Mouse (Mus musculus): Measurements from ENCODE around the gene Gm4952. TPM values are rescaled to one million over a fixed set of nuclear protein-coding genes. Genes with fewer than 3 reads are reported as not detected.

The Gm4952 gene
- total and polyA plus RNA-seq, 3 experiments = 0.17 to 0.26 TPM; not detected in 1

GRCm38 (mm10) chr19:12591908-12592307, 7.9 kb upstream of the Gm4952 start:
- Histone ChIP-seq H3K9ac (ENCODE audit: insufficient read depth, low read depth) (no peak overlapping the region), H3K4me3 (replicated peaks in 1 of 3; ENCODE audit: low read depth in 2 of 3, low read length in 2 of 3, poor library complexity in 1 of 3) (no peak overlapping the region), H3K9me3 (replicated peaks; ENCODE audit: low read length) (no peaks in the 10 kb centered on the region), H3K4me1 (ENCODE audit: control insufficient read depth in 1 of 2, insufficient read depth in 2 of 2) (peaks cover 4 to 23% of the 10 kb centered on the region in 2 experiments), H3K27ac (ENCODE audit: insufficient read depth, low read depth) (no peak overlapping the region), H3K27me3 (replicated peaks) (no peaks in the 10 kb centered on the region), H3K79me2 (replicated peaks; ENCODE audit: control insufficient read depth, extremely low read depth, insufficient read depth, poor library complexity, severe bottlenecking) (peaks cover under 1% of the 10 kb centered on the region; the same call in 1 of the 2 replicates), H3K4me2 (ENCODE audit: insufficient read depth, low read depth, poor library complexity, severe bottlenecking) (no peak overlapping the region), H3K36me3 (replicated peaks in 1 of 2; ENCODE audit: control insufficient read depth in 1 of 2, insufficient read depth in 1 of 2, low read length in 1 of 2) (peaks cover 17 to 50% of the 10 kb centered on the region in 2 experiments)
- DNase-seq (ENCODE audit: extremely low read depth) = peak; percentile 85
- no peak for TF ChIP-seq IRF4 (IDR thresholded peaks at IDR 0.05; ENCODE audit: low read depth, low read length)
- no peak for TF ChIP-seq UBTF (IDR thresholded peaks at IDR 0.05; ENCODE audit: low read depth, low read length)
- peak; percentile 54 to 97 for TF ChIP-seq CTCF (conservative IDR thresholded peaks at IDR 0.05 in 1 of 2, IDR thresholded peaks at IDR 0.05 in 1 of 2; ENCODE audit: low read depth in 2 of 2, low read length in 2 of 2)
- TF ChIP-seq RAD21 (IDR thresholded peaks at IDR 0.05; ENCODE audit: low read depth, low read length) = peak; percentile 95
- TF ChIP-seq MEF2A (IDR thresholded peaks at IDR 0.05; ENCODE audit: borderline replicate concordance, low read depth, low read length) = no peak
- TF ChIP-seq JUND (conservative IDR thresholded peaks at IDR 0.05; ENCODE audit: low read depth, low read length) = no peak
- peak; percentile 95 for TF ChIP-seq SMC3 (IDR thresholded peaks at IDR 0.05; ENCODE audit: low read depth, low read length)
- 0 out of 2 replicates have a peak, but pooled peaks have one; percentile 1 for TF ChIP-seq POLR2A (IDR thresholded peaks at IDR 0.05; ENCODE audit: low read depth, low read length)
- TF ChIP-seq USF1 (IDR thresholded peaks at IDR 0.05; ENCODE audit: low read depth, low read length) = no peak
- TF ChIP-seq NELFE (IDR thresholded peaks at IDR 0.05; ENCODE audit: low read depth, low read length) = no peak
- no peak for TF ChIP-seq POLR2AphosphoS2 (IDR thresholded peaks at IDR 0.05; ENCODE audit: low read depth, low read length)
- no peak for TF ChIP-seq RCOR1 (conservative IDR thresholded peaks at IDR 0.05; ENCODE audit: low read depth, low read length)
- no peak for TF ChIP-seq JUN (IDR thresholded peaks at IDR 0.05; ENCODE audit: insufficient read depth, low read depth, low read length)
- TF ChIP-seq GABPA (IDR thresholded peaks at IDR 0.05; ENCODE audit: insufficient replicate concordance, low read depth, low read length) = no peak
- no peak for TF ChIP-seq ELF1 (IDR thresholded peaks at IDR 0.05; ENCODE audit: low read depth, low read length)
- TF ChIP-seq USF2 (conservative IDR thresholded peaks at IDR 0.05; ENCODE audit: low read depth, low read length) = no peak
- peak; percentile 50; the same call in 1 of the 2 replicates for TF ChIP-seq ZC3H11A (IDR thresholded peaks at IDR 0.05; ENCODE audit: low read depth, low read length)
- no peak for TF ChIP-seq ETS1 (conservative IDR thresholded peaks at IDR 0.05; ENCODE audit: low read depth, low read length)
- no peak for TF ChIP-seq MAX (IDR thresholded peaks at IDR 0.05; ENCODE audit: low read length)
- in situ Hi-C loops (cut with MboI; ENCODE audit: low pct_ligation_motif_present, low pct_unique_long_range_greater_than_20kb, low sequenced_read_pairs) (loop anchor here (5.0 kb wide), 1 partner anchor 60 kb away; no protein-coding TSS in a partner anchor), dilution Hi-C loops (cut with MboI; ENCODE audit: extremely low pct_ligation_motif_present, extremely low pct_unique_long_range_greater_than_20kb, low sequenced_read_pairs) (no loop called here)

GRCm38 (mm10) chr19:12595135-12595529, 4.6 kb upstream of the Gm4952 start:
- peaks cover 4 to 23% of the 10 kb centered on the region in 2 experiments for H3K4me1 ChIP-seq (ENCODE audit: control insufficient read depth in 1 of 2, insufficient read depth in 2 of 2)
- no peak overlapping the region for H3K27ac ChIP-seq (ENCODE audit: insufficient read depth, low read depth)
- in situ Hi-C loops (cut with MboI; ENCODE audit: low pct_ligation_motif_present, low pct_unique_long_range_greater_than_20kb, low sequenced_read_pairs) (no loop called here), dilution Hi-C loops (cut with MboI; ENCODE audit: extremely low pct_ligation_motif_present, extremely low pct_unique_long_range_greater_than_20kb, low sequenced_read_pairs) (no loop called here)
- no peak overlapping the region for H3K9ac ChIP-seq (ENCODE audit: insufficient read depth, low read depth)
- DNase-seq (ENCODE audit: extremely low read depth) = no peak
- no peaks in the 10 kb centered on the region for H3K27me3 ChIP-seq (replicated peaks)
- H3K79me2 ChIP-seq (replicated peaks; ENCODE audit: control insufficient read depth, extremely low read depth, insufficient read depth, poor library complexity, severe bottlenecking) = no peaks in the 10 kb centered on the region
- TF ChIP-seq UBTF (IDR thresholded peaks at IDR 0.05; ENCODE audit: low read depth, low read length) (no peak), CHD2 (IDR thresholded peaks at IDR 0.05; ENCODE audit: low read length) (no peak)
- H3K36me3 ChIP-seq (replicated peaks in 1 of 2; ENCODE audit: control insufficient read depth in 1 of 2, insufficient read depth in 1 of 2, low read length in 1 of 2) = peaks cover 2 to 20% of the 10 kb centered on the region in 2 experiments
- no peak overlapping the region for H3K4me2 ChIP-seq (ENCODE audit: insufficient read depth, low read depth, poor library complexity, severe bottlenecking)
- no peaks in the 10 kb centered on the region for H3K9me3 ChIP-seq (replicated peaks; ENCODE audit: low read length)
- peak overlapping the region in 1 of 3 experiments; percentile 63 for H3K4me3 ChIP-seq (replicated peaks in 1 of 3; ENCODE audit: low read depth in 2 of 3, low read length in 2 of 3, poor library complexity in 1 of 3)
